Comparison of ENCODE assay signal across 32 mouse cellular contexts in the genomic region with DNA sequence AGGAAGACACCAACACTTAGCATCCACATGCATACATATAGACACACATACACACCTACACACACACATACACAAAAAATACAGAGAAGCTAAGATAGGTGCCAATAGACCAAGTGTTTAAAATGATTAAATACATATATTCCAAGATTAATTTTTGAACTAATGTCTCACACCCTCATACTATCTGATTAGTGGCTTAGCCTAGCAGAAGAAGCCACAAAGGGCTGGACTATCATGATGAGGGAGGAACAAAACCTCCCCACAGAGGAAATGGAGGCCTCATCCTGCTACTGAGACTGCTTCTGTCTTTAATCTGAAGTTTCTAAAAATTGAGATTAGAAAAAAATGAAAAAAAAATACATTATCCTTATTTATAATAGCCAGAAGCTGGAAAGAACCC.
"Had no signal": no experiment of that assay in that cellular context is flagged by ENCODE, and none has a peak within 500 bp of the region (broad histone marks: within the 10 kb centered on the region; RNA-seq: fewer than 3 reads in every experiment).

No protein-coding gene starts in this region.

- H3K4me3 ChIP-seq: limb, embryonic 10.5 days; limb, embryonic 12.5 days; limb, embryonic 13.5 days; limb, embryonic 15.5 days; liver, embryonic 12.5 days; liver, embryonic 13.5 days; liver, embryonic 15.5 days; lung, embryonic 15.5 days; megakaryocyte, embryonic 14.5 days; midbrain, embryonic 10.5 days; midbrain, embryonic 12.5 days; midbrain, embryonic 13.5 days; midbrain, embryonic 15.5 days; myocyte; neural tube, embryonic 12.5 days had no signal

- DNase-seq: left cerebral cortex, postnatal 4 days; liver; liver, embryonic 13.5 days; liver, postnatal 0 days; lung, adult 18-20 months; lung, adult 2 months; lung, embryonic 14.5 days; lung, postnatal 10 days; lung, postnatal 14 days; lung, postnatal 36 days; lung, postnatal 4 days; midbrain, embryonic 14.5 days had no signal

- H3K36me3 ChIP-seq: limb, embryonic 10.5 days; limb, embryonic 12.5 days; limb, embryonic 13.5 days; limb, embryonic 15.5 days; liver, embryonic 12.5 days; liver, embryonic 13.5 days; liver, embryonic 15.5 days; lung, embryonic 15.5 days; midbrain, embryonic 10.5 days; midbrain, embryonic 12.5 days; midbrain, embryonic 13.5 days; midbrain, embryonic 15.5 days; neural tube, embryonic 12.5 days had no signal

- H3K4me1 ChIP-seq: limb, embryonic 10.5 days; limb, embryonic 13.5 days; liver, embryonic 12.5 days; liver, embryonic 13.5 days; liver, embryonic 15.5 days; lung, embryonic 15.5 days; megakaryocyte, embryonic 14.5 days had no signal

- H3K9me3 ChIP-seq: limb, embryonic 10.5 days; limb, embryonic 12.5 days; limb, embryonic 13.5 days; limb, embryonic 15.5 days; liver, embryonic 12.5 days; liver, embryonic 13.5 days; liver, embryonic 15.5 days; lung, embryonic 15.5 days; megakaryocyte, embryonic 14.5 days; midbrain, embryonic 10.5 days; midbrain, embryonic 12.5 days; midbrain, embryonic 13.5 days; midbrain, embryonic 15.5 days; neural tube, embryonic 12.5 days had no signal

- ATAC-seq: liver, embryonic 12.5 days; liver, postnatal 0 days; lung, postnatal 0 days; midbrain, embryonic 13.5 days; midbrain, embryonic 15.5 days; midbrain, embryonic 16.5 days had no signal

- H3K4me2 ChIP-seq: limb, embryonic 12.5 days; limb, embryonic 13.5 days; limb, embryonic 15.5 days; liver, embryonic 11.5 days; liver, embryonic 12.5 days; liver, embryonic 13.5 days; liver, embryonic 15.5 days; lung, embryonic 14.5 days; lung, embryonic 15.5 days; midbrain, embryonic 11.5 days; midbrain, embryonic 12.5 days; midbrain, embryonic 13.5 days; midbrain, embryonic 15.5 days; neural tube, embryonic 12.5 days had no signal

- H3K27ac ChIP-seq: limb, embryonic 10.5 days; limb, embryonic 12.5 days; limb, embryonic 13.5 days; limb, embryonic 15.5 days; liver, embryonic 12.5 days; liver, embryonic 13.5 days; liver, embryonic 14.5 days; liver, embryonic 15.5 days; lung, embryonic 15.5 days; macrophage; midbrain, embryonic 10.5 days; midbrain, embryonic 12.5 days; midbrain, embryonic 13.5 days; midbrain, embryonic 15.5 days; neural tube, embryonic 12.5 days had no signal

- H3K27me3 ChIP-seq: limb, embryonic 12.5 days; limb, embryonic 13.5 days; limb, embryonic 15.5 days; liver, embryonic 12.5 days; liver, embryonic 13.5 days; liver, embryonic 15.5 days; lung, embryonic 15.5 days; megakaryocyte, embryonic 14.5 days; midbrain, embryonic 12.5 days; midbrain, embryonic 13.5 days; midbrain, embryonic 15.5 days; neural tube, embryonic 12.5 days had no signal

- H3K9ac ChIP-seq: limb, embryonic 12.5 days; limb, embryonic 13.5 days; limb, embryonic 15.5 days; liver, embryonic 12.5 days; liver, embryonic 13.5 days; liver, embryonic 14.5 days; liver, embryonic 15.5 days; liver, postnatal 0 days; lung, embryonic 14.5 days; lung, embryonic 15.5 days; midbrain, embryonic 12.5 days; midbrain, embryonic 13.5 days; midbrain, embryonic 15.5 days; neural tube, embryonic 12.5 days had no signal
